Mouse (Mus musculus): ENCODE results near the gene Dnlz.

GRCm38 (mm10) chr2:26352291-26352910 lies 491 bp upstream of the Dnlz start:
- TF ChIP-seq CTCF (IDR thresholded peaks at IDR 0.05; ENCODE audit: low read depth, low read length) (no peak), GATA2 (IDR thresholded peaks at IDR 0.05; ENCODE audit: borderline replicate concordance, low read depth, low read length) (no peak)
